Mouse (Mus musculus) cerebellum, adult 2 months (tissue): ENCODE measurements around the gene Sirt1.

Experiments used
- CTCF ChIP-seq: fragments of 200-500 bp; IDR thresholded peaks from 2 replicates; pipeline ENCODE4 v1.5.1; 2011; ENCODE audit warnings: low read depth, mild to moderate bottlenecking, control low read depth, low read length, moderate library complexity, borderline replicate concordance; ENCODE audit not compliant: insufficient read depth
- POLR2A ChIP-seq: fragments of 200-500 bp; IDR thresholded peaks from 2 replicates; pipeline ENCODE4 v1.6.1; 2011; ENCODE audit warnings: low read length, control low read depth, borderline replicate concordance; ENCODE audit not compliant: insufficient read depth

DNA sequence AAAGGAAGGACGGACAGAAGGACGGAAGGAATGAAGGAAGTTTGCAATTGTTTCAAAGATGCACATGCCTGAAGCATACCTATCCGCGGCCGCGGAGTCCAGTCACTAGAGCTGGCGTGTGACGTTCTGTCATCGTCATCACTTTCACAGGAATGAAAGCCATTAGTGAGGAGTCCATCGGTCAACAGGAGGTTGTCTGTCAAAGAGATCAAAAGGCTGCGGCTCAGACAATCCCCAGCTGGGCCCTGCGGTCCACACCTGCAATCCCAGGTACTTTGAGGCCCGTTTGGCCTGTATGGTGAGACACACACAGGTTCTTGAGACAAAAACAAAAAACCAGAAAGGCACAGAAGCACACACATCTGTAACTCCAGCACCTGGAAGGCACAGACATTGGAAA lies 44.6 kb downstream of the Sirt1 start:
- TF ChIP-seq CTCF (no peak), POLR2A (no peak)
